Mouse (Mus musculus) neural tube, embryonic 15.5 days (tissue): ENCODE results near the gene Asphd2. TPM values are rescaled to one million over a fixed set of nuclear protein-coding genes. Genes with fewer than 3 reads are reported as not detected.

ENCODE experiments used
- ATAC-seq: fragments of 200-750 bp; cut with Nextera tagmentation; 2 replicates; pipeline ENCODE4 v1.8.0; 2017; ENCODE audit warnings: mild to moderate bottlenecking, moderate TSS enrichment, moderate library complexity; ENCODE audit not compliant: low FRiP score
- H3K27ac ChIP-seq: fragments of 300-500 bp; sonication (generic); replicated peaks from 2 replicates; pipeline ENCODE4 v1.5.1; 2015; ENCODE audit warnings: mild to moderate bottlenecking, inconsistent platforms
- H3K27me3 ChIP-seq: fragments of 300-500 bp; sonication (generic); replicated peaks from 2 replicates; pipeline ENCODE4 v1.6.1; 2015; ENCODE audit warnings: inconsistent platforms
- H3K36me3 ChIP-seq: fragments of 300-500 bp; sonication (generic); 2 replicates; pipeline ENCODE4 v1.6.1; 2015; ENCODE audit warnings: inconsistent platforms
- H3K4me1 ChIP-seq: fragments of 300-500 bp; sonication (generic); 2 replicates; pipeline ENCODE4 v1.6.1; 2015; ENCODE audit warnings: inconsistent platforms
- H3K4me2 ChIP-seq: fragments of 300-500 bp; sonication (generic); 2 replicates; pipeline ENCODE4 v1.6.1; 2015; ENCODE audit warnings: inconsistent platforms, mild to moderate bottlenecking, moderate library complexity
- H3K4me3 ChIP-seq: fragments of 300-500 bp; sonication (generic); replicated peaks from 2 replicates; pipeline ENCODE4 v1.5.1; 2015; ENCODE audit warnings: mild to moderate bottlenecking, inconsistent platforms
- H3K9ac ChIP-seq: fragments of 300-500 bp; sonication (generic); replicated peaks from 2 replicates; pipeline ENCODE4 v1.6.1; 2015; ENCODE audit warnings: mild to moderate bottlenecking, inconsistent platforms
- H3K9me3 ChIP-seq: fragments of 300-500 bp; sonication (generic); replicated peaks from 2 replicates; pipeline ENCODE4 v1.6.1; 2016; ENCODE audit warnings: inconsistent platforms
- WGBS: fragments of 180-500 bp; shearing (Covaris S2); methylation state at CpG from one replicate; pipeline ENCODE4 v1.1.7; 2015; ENCODE audit warnings: mixed read lengths; 5-methylcytosine and 5-hydroxymethylcytosine counted together
- polyA plus RNA-seq: library from polyadenylated mRNA; unstranded; fragments of >200 nt; fragmentation: Nextera tagmentation; extraction: Ambion mirVana; gene quantifications from 2 replicates; pipeline ENCODE4 v1.2.1, GENCODE M21; 2015

Gene Asphd2
- polyA plus RNA-seq, 1 experiment from 2014 or later: 89.1 TPM

DNA sequence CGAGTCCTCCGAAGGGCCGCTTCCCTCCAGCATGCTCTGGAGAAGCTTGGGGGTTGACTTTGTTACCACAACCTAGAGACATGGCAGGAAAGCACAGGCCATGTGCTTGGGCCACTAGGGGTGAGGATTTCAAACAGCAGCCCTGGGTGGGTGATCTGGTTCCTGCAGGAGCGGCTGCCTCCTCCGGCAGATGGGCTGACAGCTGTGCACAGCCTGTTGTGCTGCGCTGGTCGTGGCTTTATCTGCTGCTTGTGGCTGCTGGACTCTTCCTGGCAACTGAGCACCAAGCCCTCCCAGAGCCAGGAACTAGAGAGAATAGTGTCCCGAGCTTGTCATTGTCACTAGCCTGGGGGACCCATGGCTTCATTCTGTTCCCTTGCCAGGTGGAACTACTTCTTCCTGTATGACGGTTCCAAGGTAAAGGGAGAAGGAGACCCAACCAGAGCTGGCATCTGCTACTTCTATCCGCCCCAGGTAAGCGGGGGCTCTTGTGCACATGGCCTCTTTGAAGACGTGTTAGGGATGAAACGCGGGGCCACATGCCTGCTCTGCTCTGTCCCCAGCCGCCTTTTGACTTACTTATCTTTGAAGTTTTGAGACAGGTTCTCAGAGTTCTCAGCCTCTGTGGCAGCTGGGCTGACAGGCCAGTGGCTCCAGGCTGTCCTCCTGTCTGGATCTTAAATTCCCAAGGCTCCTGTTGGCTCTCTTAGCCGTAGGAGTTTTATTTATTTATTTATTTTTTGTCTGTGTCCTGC is 48.3 kb downstream of the Asphd2 start:
- no peak overlapping the region for H3K27ac ChIP-seq
- WGBS: 79% methylated on average over 16 of the region's 16 CpGs
- no peak overlapping the region for H3K4me3 ChIP-seq
- ATAC-seq: no peak
- no peak overlapping the region for H3K9ac ChIP-seq
- no peaks in the 10 kb centered on the region for H3K9me3 ChIP-seq
- H3K4me2 ChIP-seq: no peak overlapping the region
- peaks cover 41% of the 10 kb centered on the region for H3K36me3 ChIP-seq
- peaks cover 48% of the 10 kb centered on the region for H3K4me1 ChIP-seq
- H3K27me3 ChIP-seq: no peaks in the 10 kb centered on the region

DNA sequence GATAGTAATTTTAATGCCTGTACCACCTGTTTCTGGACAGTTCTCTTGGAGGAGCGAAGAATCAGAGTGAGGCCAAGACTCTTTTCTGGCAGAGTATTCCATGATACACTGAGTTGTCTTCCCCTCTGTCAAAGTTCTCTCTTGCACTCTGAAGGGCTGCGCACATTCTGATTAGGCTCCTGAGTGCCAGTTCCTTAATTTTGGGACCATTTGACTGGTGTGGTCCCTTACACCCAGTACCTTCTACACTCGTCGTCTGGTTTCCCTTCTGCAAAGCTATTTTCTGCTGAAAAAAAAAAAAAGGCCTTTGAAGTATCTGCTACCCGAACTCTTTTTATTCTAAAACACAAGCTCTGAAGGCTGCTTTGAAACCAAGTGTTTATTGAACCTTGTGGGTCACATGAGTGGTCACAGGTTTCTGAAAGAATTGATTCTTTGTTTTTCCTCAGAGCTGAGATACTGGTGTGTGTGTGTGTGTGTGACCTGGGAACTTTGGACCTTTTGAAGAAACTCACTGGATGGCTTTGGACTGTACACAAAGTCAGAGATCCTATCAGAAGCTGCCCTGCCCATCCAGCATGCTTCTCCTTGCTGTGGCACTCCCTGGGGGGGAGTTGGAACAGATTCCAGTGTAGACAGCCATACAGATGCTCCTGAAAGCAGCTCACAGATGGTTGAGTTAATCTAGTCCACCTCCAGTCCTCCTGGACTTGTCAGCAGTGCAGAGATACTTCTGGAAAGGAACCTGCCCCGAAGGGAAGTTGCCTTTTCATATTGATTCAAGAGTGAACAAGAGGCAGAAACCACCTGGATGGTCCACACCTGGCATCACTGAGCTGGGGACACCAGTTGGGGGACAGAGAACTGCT is 50.3 kb downstream of the Asphd2 start:
- no peak for ATAC-seq
- H3K4me1 ChIP-seq: peaks cover 57% of the 10 kb centered on the region
- H3K27me3 ChIP-seq: no peaks in the 10 kb centered on the region
- H3K36me3 ChIP-seq: peaks cover 38% of the 10 kb centered on the region
- H3K9ac ChIP-seq: peak overlapping the region; percentile 23; the same call in 1 of the 2 replicates
- H3K4me2 ChIP-seq: peak overlapping the region; percentile 81; the same call in 1 of the 2 replicates
- no peak overlapping the region for H3K27ac ChIP-seq
- H3K4me3 ChIP-seq: no peak overlapping the region
- no peaks in the 10 kb centered on the region for H3K9me3 ChIP-seq
- WGBS: 75% methylated on average over 6 of the region's 6 CpGs

DNA sequence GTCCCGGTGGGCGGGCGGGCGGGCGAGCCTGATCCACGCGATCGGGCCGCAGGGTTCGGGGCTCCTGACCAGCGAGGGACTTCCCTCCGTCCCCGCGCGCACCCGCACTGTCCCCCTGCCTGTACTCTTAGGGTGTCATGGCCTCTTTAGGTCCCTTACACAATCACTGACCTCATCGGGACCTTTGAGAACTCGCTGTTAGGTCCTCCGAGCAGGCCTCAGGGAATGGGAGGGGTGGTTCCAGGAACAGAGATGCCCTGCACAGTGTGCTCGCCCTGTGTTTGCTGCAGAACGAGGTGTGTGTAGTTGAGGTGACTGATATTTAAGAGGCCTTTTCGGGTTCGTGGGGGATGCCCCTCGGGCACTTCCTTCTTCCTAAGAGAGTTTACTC is 51.5 kb downstream of the Asphd2 start:
- peak overlapping the region; percentile 76 for H3K9ac ChIP-seq
- 1% methylated on average over 24 of the region's 24 CpGs for WGBS
- peak overlapping the region; percentile 82 for H3K4me3 ChIP-seq
- no peaks in the 10 kb centered on the region for H3K9me3 ChIP-seq
- H3K36me3 ChIP-seq: peaks cover 37% of the 10 kb centered on the region
- peaks cover 57% of the 10 kb centered on the region for H3K4me1 ChIP-seq
- no peaks in the 10 kb centered on the region for H3K27me3 ChIP-seq
- peak overlapping the region; percentile 56; the same call in 1 of the 2 replicates for H3K27ac ChIP-seq
- peak overlapping the region; percentile 81 for H3K4me2 ChIP-seq
- peak; percentile 72 for ATAC-seq

DNA sequence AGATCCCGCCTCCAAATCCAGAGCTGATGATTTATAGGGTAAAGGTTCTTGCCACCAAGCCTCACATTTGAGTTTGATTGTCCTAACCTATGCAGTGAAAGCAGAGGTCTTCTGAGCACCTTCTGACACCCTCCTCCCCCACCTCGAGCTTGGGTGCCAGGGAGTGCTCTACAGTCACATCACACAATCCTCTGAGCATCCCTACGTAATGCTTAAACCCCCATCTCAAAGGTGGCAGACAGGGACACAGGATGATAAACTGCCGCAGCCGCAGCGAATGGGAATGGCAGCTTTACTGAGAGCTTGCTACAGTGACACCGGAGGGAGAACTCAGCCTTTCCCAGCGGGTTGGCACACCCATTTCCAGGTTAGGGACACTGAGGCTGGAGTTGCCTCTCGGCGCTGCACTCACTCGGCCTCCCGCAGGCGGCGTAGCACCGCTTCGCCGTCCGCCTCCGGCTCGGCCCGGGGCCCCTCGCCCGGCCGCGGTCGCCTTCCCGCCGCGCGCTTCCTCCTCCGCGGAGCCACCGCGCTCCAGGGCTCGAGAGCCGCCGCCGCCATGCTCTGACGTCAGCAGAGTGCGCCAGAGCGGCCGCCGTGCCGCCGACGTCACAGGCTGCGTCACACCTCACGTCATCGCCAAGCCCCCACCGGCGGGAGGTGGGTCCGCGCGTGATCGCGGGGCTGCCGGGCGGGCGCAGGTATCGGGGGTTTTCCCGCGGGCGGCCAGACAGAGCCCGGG is 52.0 kb downstream of the Asphd2 start, which contains the start of the genes Srrd and Hps4:
Srrd (minus strand) TSS at position 578 of the 742 bp plus-strand sequence.
Hps4 (plus strand) TSS at position 621 of the 742 bp plus-strand sequence.
- ATAC-seq: peak; percentile 86
- H3K9ac ChIP-seq: peak within 1 kb of the TSS; percentile 76
- peaks cover 57% of the 10 kb centered on the region for H3K4me1 ChIP-seq
- H3K27me3 ChIP-seq: no peaks in the 10 kb centered on the region
- H3K27ac ChIP-seq: peak within 1 kb of the TSS; percentile 56
- no peaks in the 10 kb centered on the region for H3K9me3 ChIP-seq
- WGBS: 2% methylated on average over 62 of the region's 64 CpGs
- H3K36me3 ChIP-seq: peaks cover 37% of the 10 kb centered on the region
- H3K4me2 ChIP-seq: peak within 1 kb of the TSS; percentile 81
- H3K4me3 ChIP-seq: peak within 1 kb of the TSS; percentile 82

DNA sequence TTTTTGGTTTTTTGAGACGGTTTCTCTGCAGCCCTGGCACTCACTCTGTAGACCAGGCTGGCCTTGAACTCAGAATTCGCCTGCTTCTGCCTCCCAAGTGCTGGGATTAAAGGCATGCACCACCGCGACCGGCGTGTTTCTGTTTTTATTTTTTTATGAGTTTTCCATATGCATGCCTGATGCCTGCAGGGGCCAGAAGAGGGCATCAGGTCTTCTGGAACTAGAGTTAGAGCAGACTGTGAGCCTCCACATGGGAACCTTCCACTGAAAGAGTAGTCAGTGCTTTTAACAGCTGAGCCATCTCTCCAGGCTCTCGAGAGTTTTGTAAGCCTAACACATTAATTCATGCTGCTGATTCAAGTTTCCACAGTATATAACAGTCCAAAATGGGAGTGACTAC is 55.5 kb downstream of the Asphd2 start:
- Histone ChIP-seq H3K9me3 (no peaks in the 10 kb centered on the region), H3K9ac (no peak overlapping the region), H3K27ac (no peak overlapping the region), H3K4me3 (no peak overlapping the region), H3K36me3 (peaks cover 64% of the 10 kb centered on the region), H3K27me3 (no peaks in the 10 kb centered on the region), H3K4me2 (no peak overlapping the region), H3K4me1 (peaks cover 31% of the 10 kb centered on the region)
- WGBS: 71% methylated on average over 7 of the region's 7 CpGs
- no peak for ATAC-seq

DNA sequence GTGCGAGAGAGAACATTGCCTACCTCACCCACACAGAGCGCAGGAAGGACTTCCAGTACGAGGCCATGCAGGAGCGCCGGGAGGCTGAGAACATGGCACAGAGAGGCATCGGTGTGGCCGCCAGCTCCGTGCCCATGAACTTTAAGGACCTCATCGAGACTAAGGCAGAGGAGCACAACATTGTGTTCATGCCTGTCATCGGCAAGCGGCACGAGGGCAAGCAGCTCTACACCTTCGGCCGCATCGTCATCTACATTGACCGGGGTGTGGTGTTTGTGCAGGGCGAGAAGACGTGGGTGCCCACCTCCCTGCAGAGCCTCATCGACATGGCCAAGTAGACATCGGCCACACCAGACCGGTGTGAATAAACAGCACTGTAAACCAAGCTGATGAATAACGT is 57.7 kb downstream of the Asphd2 start:
- peaks cover 15% of the 10 kb centered on the region for H3K4me1 ChIP-seq
- H3K27me3 ChIP-seq: no peaks in the 10 kb centered on the region
- H3K36me3 ChIP-seq: peaks cover 86% of the 10 kb centered on the region
- no peak for ATAC-seq
- no peaks in the 10 kb centered on the region for H3K9me3 ChIP-seq
- no peak overlapping the region for H3K9ac ChIP-seq
- WGBS: 96% methylated on average over 22 of the region's 22 CpGs
- H3K4me2 ChIP-seq: no peak overlapping the region
- no peak overlapping the region for H3K4me3 ChIP-seq
- no peak overlapping the region for H3K27ac ChIP-seq

DNA sequence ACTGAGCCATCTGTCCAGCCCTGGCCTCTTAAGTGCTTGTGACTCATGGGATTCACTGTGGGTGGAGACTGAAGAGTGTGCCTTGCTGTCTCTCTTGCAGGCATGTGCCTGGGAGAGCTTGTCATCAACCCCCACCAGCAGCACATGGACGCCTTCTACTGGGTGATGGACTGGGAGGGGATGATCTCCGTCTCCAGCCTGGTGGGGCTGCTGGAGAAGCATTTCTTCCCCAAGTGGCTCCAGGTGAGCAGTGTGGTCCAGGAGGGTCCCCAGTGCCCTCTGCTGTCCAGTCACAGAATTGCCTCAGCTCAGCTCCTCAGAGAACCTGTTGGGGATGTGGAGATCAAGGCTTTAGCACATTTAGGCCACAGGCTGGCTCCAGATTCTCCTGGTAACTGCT is 59.2 kb downstream of the Asphd2 start:
- WGBS: 28% methylated on average over 2 of the region's 2 CpGs
- no peak for ATAC-seq
- Histone ChIP-seq H3K4me1 (no peaks in the 10 kb centered on the region), H3K36me3 (peaks cover 94% of the 10 kb centered on the region), H3K9ac (no peak overlapping the region), H3K27ac (no peak overlapping the region), H3K4me2 (no peak overlapping the region), H3K4me3 (no peak overlapping the region), H3K27me3 (no peaks in the 10 kb centered on the region), H3K9me3 (no peaks in the 10 kb centered on the region)

Other genes with a start within 250 kb of the Asphd2 start
- 1.7 and 2.5 TPM in 2 replicates for gene Cryba4, start 142.3 kb downstream of the Asphd2 start, polyA plus RNA-seq
- 5.8 and 6.2 TPM in 2 replicates for gene Crybb1, start 139.1 kb downstream of the Asphd2 start, polyA plus RNA-seq
- 31.4 and 40.2 TPM in 2 replicates for gene Tpst2, start 118.2 kb downstream of the Asphd2 start, polyA plus RNA-seq
- gene Tfip11, start 68.5 kb downstream of the Asphd2 start, polyA plus RNA-seq: 29.7 and 31.0 TPM in 2 replicates
- gene Srrd, start 51.8 kb downstream of the Asphd2 start, polyA plus RNA-seq: 57.5 and 61.9 TPM in 2 replicates
- 37.4 and 38.2 TPM in 2 replicates for gene Hps4, start 51.8 kb downstream of the Asphd2 start, polyA plus RNA-seq
- 0.13 and 0.22 TPM in 2 replicates for gene Gm6583, start 38.8 kb downstream of the Asphd2 start, polyA plus RNA-seq
- gene Gm6588, start 54.6 kb upstream of the Asphd2 start, polyA plus RNA-seq: 0.57 and 0.79 TPM in 2 replicates
- 26.7 and 32.5 TPM in 2 replicates for gene Sez6l, start 182.3 kb upstream of the Asphd2 start, polyA plus RNA-seq